Mouse (Mus musculus) ES-Bruce4 (cell line): ENCODE results near the gene Ttll9. TPM values are rescaled to one million over a fixed set of nuclear protein-coding genes. Genes with fewer than 3 reads are reported as not detected.
A peak's percentile ranks its signal among the peaks of the same experiment; 100 is the strongest.

Experiments used
- H3K27ac ChIP-seq: 2 replicates; pipeline ENCODE4 v1.5.1; 2012; ENCODE audit warnings: low read length, inconsistent platforms; ENCODE audit not compliant: insufficient read depth
- H3K27me3 ChIP-seq: 2 replicates; pipeline ENCODE4 v1.6.1; 2012; ENCODE audit warnings: mild to moderate bottlenecking, low read length, inconsistent platforms; ENCODE audit not compliant: control insufficient read depth, poor library complexity, insufficient read depth, severe bottlenecking
- H3K36me3 ChIP-seq: 2 replicates; pipeline ENCODE4 v1.6.1; 2012; ENCODE audit warnings: inconsistent platforms, mild to moderate bottlenecking, low read length, moderate library complexity; ENCODE audit not compliant: control insufficient read depth, poor library complexity, insufficient read depth, severe bottlenecking
- H3K4me1 ChIP-seq: one replicate; pipeline ENCODE4 v1.8.1; 2011; ENCODE audit warnings: low read length; ENCODE audit not compliant: control insufficient read depth, insufficient read depth
- H3K4me3 ChIP-seq: 2 replicates; pipeline ENCODE4 v1.5.1; 2011; ENCODE audit warnings: low read depth, mild to moderate bottlenecking, low read length
- H3K9ac ChIP-seq: 2 replicates; pipeline ENCODE4 v1.6.1; 2012; ENCODE audit warnings: low read depth, mild to moderate bottlenecking, inconsistent platforms; ENCODE audit not compliant: poor library complexity, severe bottlenecking
- H3K9me3 ChIP-seq: replicated peaks from 2 replicates; pipeline ENCODE4 v1.6.1; 2012; ENCODE audit warnings: mild to moderate bottlenecking, low read length, inconsistent platforms; ENCODE audit not compliant: control insufficient read depth, poor library complexity, insufficient read depth, severe bottlenecking
- CTCF ChIP-seq: IDR thresholded peaks from one replicate; pipeline ENCODE4 v1.8.1; 2011; ENCODE audit warnings: low read depth, low read length
- EP300 ChIP-seq: IDR thresholded peaks from 2 replicates; pipeline ENCODE4 v1.6.1; 2011; ENCODE audit warnings: low read depth, low read length; ENCODE audit not compliant: insufficient read depth
- POLR2A ChIP-seq: IDR thresholded peaks from one replicate; pipeline ENCODE4 v1.8.1; 2011; ENCODE audit warnings: low read length; ENCODE audit not compliant: insufficient read depth
- polyA plus RNA-seq: library from polyadenylated mRNA; stranded (reverse); fragments of >200 nt; gene quantifications from 2 replicates; pipeline ENCODE4 v1.2.4, GENCODE M21; 2011; ENCODE audit warnings: low read depth; ENCODE audit not compliant: missing spikeins, insufficient read depth, insufficient read length

Ttll9 gene
- polyA plus RNA-seq, 1 experiment: 2.1 TPM

DNA sequence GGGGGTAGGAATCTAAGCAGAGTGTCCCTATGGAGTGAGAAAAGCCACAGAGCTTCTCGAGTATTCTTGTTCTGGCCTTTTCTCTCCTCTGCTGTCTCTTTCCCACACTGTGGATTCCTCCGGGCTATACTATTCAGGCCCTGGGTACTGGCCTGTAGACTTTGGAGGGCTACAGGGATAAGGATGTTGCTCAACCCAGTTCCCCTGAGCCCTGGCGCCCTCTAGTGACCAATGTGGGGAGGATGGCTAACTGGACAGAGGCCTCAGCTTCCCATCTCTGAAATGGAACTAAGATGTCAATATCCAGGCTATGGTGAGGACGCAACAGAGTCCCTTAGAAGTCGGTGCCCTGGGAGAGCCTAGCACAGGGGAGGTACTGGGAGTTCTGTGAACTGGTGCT lies 28.7 kb upstream of the Ttll9 start:
- Histone ChIP-seq H3K9me3 (no peaks in the 10 kb centered on the region), H3K4me3 (no peak overlapping the region), H3K36me3 (no peaks in the 10 kb centered on the region), H3K4me1 (no peaks in the 10 kb centered on the region), H3K27me3 (no peaks in the 10 kb centered on the region), H3K27ac (no peak overlapping the region), H3K9ac (no peak overlapping the region)
- TF ChIP-seq CTCF: peak; percentile 96
- TF ChIP-seq EP300: no peak

DNA sequence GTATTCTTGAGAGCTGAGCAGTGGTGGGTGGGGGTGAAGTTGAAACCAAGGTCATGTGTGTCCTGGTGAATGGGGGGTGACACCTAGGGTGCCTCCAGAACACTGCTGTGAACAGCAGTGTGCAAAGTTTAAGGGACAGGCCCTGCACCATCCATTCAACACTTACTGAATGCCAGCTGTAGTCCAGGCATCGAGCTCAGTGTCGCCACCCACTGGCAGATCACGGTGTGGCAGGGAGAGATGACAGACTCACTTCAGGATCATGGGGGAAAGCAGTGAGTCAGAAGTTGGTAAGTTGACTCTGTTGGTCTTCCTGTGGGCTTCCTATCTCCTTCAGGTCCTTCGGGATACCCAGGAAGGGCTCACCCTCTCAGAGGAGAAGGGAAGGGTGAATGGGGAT lies 22.4 kb upstream of the Ttll9 start:
- Histone ChIP-seq H3K4me1 (no peaks in the 10 kb centered on the region), H3K27ac (no peak overlapping the region), H3K36me3 (no peaks in the 10 kb centered on the region), H3K9ac (no peak overlapping the region), H3K9me3 (no peaks in the 10 kb centered on the region), H3K27me3 (peaks cover 19% of the 10 kb centered on the region), H3K4me3 (no peak overlapping the region)
- TF ChIP-seq EP300 (no peak), CTCF (peak; percentile 99), POLR2A (no peak)

DNA sequence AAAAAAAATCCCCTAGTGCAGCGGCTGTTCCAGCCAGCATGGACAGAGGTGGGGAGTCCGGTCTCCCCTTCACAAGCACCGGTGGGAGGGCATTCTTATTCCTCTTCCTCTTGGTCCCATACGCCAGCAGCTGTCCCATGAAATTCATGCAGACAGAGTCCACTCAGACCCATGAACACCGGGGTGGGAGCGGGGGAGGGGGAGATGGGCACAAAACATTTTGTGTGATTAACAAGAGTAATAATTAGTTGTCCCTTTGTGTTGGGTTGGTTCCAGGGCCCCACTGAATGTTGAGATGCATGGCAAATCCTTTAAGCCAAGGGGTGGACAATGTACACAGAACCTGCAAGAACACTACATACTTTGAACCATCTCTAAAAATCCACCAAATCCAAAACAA lies 21.2 kb upstream of the Ttll9 start:
- Histone ChIP-seq H3K4me1 (no peaks in the 10 kb centered on the region), H3K27me3 (peaks cover 19% of the 10 kb centered on the region), H3K9me3 (no peaks in the 10 kb centered on the region), H3K27ac (no peak overlapping the region), H3K9ac (no peak overlapping the region), H3K36me3 (no peaks in the 10 kb centered on the region), H3K4me3 (no peak overlapping the region)
- TF ChIP-seq EP300 (no peak), POLR2A (no peak), CTCF (no peak)

DNA sequence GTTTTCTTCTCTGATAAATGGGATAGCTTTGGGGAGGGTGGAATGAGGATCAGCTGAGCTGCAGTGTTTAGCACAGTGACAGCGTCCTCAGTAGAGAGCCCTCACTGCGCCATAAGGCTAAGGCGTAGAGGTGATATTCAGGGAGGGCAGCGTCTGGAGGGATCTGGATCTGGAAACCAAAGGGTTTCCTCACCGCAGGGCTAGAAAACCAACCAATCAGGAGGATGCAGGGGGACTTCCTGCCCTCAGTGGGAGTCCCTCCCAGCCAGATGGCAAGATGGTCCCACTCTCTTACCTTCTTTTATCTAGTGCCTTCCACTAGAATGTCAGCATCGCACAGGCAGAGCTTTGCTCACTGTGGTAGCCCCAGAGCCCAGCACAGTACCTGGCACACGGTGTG lies 20.5 kb upstream of the Ttll9 start:
- H3K9ac ChIP-seq: no peak overlapping the region
- peaks cover 19% of the 10 kb centered on the region for H3K27me3 ChIP-seq
- H3K9me3 ChIP-seq: no peaks in the 10 kb centered on the region
- TF ChIP-seq EP300 (no peak), POLR2A (no peak), CTCF (no peak)
- H3K36me3 ChIP-seq: no peaks in the 10 kb centered on the region
- no peaks in the 10 kb centered on the region for H3K4me1 ChIP-seq
- no peak overlapping the region for H3K27ac ChIP-seq
- no peak overlapping the region for H3K4me3 ChIP-seq

DNA sequence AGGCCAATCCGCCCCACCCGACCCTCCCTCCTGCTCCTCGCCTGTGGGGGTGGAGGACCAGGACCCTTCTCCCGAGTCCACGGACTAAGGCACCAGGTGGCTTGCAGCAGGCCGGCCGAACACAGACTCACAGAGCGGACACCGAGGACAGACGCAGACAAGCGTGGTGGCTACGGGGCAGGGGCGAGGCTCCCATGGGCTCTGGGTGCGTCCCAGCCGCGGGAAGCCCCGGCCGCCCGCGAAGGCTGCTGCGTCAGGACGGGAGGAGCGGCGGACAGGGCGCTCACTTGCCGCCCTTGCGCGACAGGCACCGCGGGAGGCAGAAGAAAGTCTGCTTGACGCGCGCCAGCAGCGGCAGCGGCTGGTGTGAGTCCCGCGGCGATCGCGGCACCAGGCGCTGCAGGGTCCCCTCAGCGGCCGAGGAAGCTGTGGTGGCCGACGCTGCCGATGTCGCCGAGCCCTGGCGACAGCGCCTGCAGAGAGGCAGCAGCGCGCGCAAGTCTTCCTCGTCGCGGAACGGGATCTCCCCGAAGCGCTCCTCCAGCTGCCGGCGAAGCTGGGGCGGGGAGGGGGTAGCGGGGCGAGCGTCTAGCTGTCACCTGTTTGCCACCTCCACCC lies 19.3 kb upstream of the Ttll9 start:
- TF ChIP-seq EP300: no peak
- no peak for TF ChIP-seq POLR2A
- no peak for TF ChIP-seq CTCF
- Histone ChIP-seq H3K27ac (no peak overlapping the region), H3K9me3 (no peaks in the 10 kb centered on the region), H3K27me3 (peaks cover 19% of the 10 kb centered on the region), H3K36me3 (no peaks in the 10 kb centered on the region), H3K9ac (peak overlapping the region; percentile 57), H3K4me1 (no peaks in the 10 kb centered on the region), H3K4me3 (peak overlapping the region; percentile 51)

DNA sequence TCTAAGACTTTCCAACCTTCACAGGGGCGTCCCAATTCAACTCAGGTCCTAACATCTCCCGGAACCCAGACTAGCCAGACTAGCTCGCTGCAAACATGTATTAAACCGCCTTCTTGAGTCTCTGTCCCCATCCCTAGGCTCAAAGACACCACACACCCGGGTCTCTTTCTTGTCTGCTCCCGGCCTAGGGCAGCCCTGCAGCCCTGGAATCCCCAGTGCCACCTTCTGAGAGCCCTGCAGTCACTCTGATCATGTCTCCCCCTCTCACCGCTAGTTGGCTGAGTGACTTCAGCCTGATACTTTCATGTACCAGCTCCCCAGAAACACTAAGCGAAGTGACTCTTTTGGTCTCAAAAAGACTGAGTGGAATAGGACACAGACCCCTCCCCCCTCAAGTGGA lies 18.7 kb upstream of the Ttll9 start:
- no peaks in the 10 kb centered on the region for H3K4me1 ChIP-seq
- no peaks in the 10 kb centered on the region for H3K9me3 ChIP-seq
- H3K4me3 ChIP-seq: peak overlapping the region; percentile 51
- no peak for TF ChIP-seq POLR2A
- no peak for TF ChIP-seq CTCF
- TF ChIP-seq EP300: no peak
- H3K36me3 ChIP-seq: no peaks in the 10 kb centered on the region
- peaks cover 19% of the 10 kb centered on the region for H3K27me3 ChIP-seq
- no peak overlapping the region for H3K27ac ChIP-seq
- peak overlapping the region; percentile 57; the same call in 1 of the 2 replicates for H3K9ac ChIP-seq
